Mouse (Mus musculus): ENCODE measurements around the gene Gm17467. TPM values are rescaled to one million over a fixed set of nuclear protein-coding genes. Genes with fewer than 3 reads are reported as not detected.
"Not testable (repeated sequence)": the region's sequence is repeated elsewhere in the genome, so short reads cannot be mapped to it uniquely, and the experiment has no call there.

Gene Gm17467
- not detected in 2 replicates for polyA plus RNA-seq (2012; rRNA removed)

- not testable (repeated sequence) for DNase-seq (ENCODE audit: extremely low spot score in 1 of 2, low spot score in 1 of 2)
These were observed at the start of gene Gm17467 for GRCm38 (mm10) chrX:123704691-123705090. Gene Gm17467 (minus strand): TSS chrX:123704791.

Other genes with a start within 250 kb of the Gm17467 start
- not detected in 2 replicates for gene Cldn34c2, start 123.1 kb downstream of the Gm17467 start, polyA plus RNA-seq (2012; rRNA removed)
- not detected in 2 replicates for gene Cldn34c3, start 88.9 kb upstream of the Gm17467 start, polyA plus RNA-seq (2012; rRNA removed)

Measured in frontal cortex, adult 2 months (tissue).